In the genomic region with DNA sequence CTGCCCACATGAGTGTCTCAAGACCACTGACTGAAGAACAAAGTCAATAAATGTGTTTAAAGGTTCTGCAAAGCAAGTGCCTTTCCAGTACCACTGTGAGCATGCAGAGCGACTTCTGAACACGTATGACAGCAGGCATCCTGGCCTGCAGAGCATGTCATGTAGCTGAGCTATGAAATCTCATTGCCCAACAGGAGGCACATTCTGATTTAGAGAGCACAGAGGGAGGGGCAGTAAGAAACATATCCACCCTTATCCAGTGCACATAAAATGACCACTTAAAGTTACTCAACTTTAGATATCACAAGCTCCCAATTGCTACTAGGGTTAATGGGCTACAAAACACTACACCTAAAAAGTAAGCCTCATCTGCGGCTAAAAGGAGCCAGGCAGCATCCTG, we compare ENCODE assay signal across 18 mouse cellular contexts.
DNase-seq lines count a peak whose midpoint lies in the region; ATAC-seq and TF ChIP-seq lines count a peak whose summit lies in the region.
"Had no signal": no experiment of that assay in that cellular context is flagged by ENCODE, and none has a peak within 500 bp of the region (broad histone marks: within the 10 kb centered on the region; RNA-seq: fewer than 3 reads in every experiment).

No protein-coding gene starts in this region.

- H3K9ac ChIP-seq in liver, embryonic 12.5 days = no peak overlapping the region
- no peak overlapping the region for H3K9ac ChIP-seq in neural tube, embryonic 15.5 days (replicated peaks)
- no peak overlapping the region for H3K9ac ChIP-seq in liver, embryonic 14.5 days (replicated peaks)
- no peak overlapping the region for H3K9ac ChIP-seq in midbrain, embryonic 16.5 days (ENCODE audit: low read depth, low read length)
- H3K9ac ChIP-seq: heart, embryonic 12.5 days had no signal

- peak; percentile 62 for ATAC-seq in liver, embryonic 12.5 days
- ATAC-seq in neural tube, embryonic 15.5 days (ENCODE audit: low FRiP score) = no peak
- peak; percentile 52 for ATAC-seq in liver, embryonic 14.5 days (ENCODE audit: insufficient read depth)
- peak; percentile 42; the same call in 1 of the 2 replicates for ATAC-seq in midbrain, embryonic 16.5 days
- ATAC-seq: forebrain, embryonic 14.5 days had no signal

- peak overlapping the region; percentile 61 for H3K27ac ChIP-seq in liver, embryonic 12.5 days
- peak overlapping the region; percentile 24; the same call in 1 of the 2 replicates for H3K27ac ChIP-seq in neural tube, embryonic 15.5 days (replicated peaks)
- H3K27ac ChIP-seq in liver, embryonic 14.5 days = peak overlapping the region; percentile 57
- no peak overlapping the region; the same call in 1 of the 2 replicates for H3K27ac ChIP-seq in midbrain, embryonic 16.5 days (ENCODE audit: low read length)
- H3K27ac ChIP-seq: embryonic facial prominence, embryonic 10.5 days; forebrain, embryonic 10.5 days; gastrocnemius, adult 2 months had no signal

- 91% methylated on average over 3 of the region's 3 CpGs for WGBS in liver, embryonic 12.5 days (ENCODE audit: insufficient replicate concordance)
- 72% methylated on average over 3 of the region's 3 CpGs for WGBS in neural tube, embryonic 15.5 days
- WGBS in liver, embryonic 14.5 days (ENCODE audit: insufficient replicate concordance) = 77% methylated on average over 3 of the region's 3 CpGs
- WGBS in midbrain, embryonic 16.5 days = 57% methylated on average over 3 of the region's 3 CpGs

- TF ChIP-seq CTCF in liver, embryonic 14.5 days (IDR thresholded peaks at IDR 0.05; ENCODE audit: low read depth) = no peak

- peaks cover 58% of the 10 kb centered on the region for H3K36me3 ChIP-seq in liver, embryonic 12.5 days
- no peaks in the 10 kb centered on the region for H3K36me3 ChIP-seq in neural tube, embryonic 15.5 days
- H3K36me3 ChIP-seq in liver, embryonic 14.5 days (replicated peaks; ENCODE audit: control insufficient read depth, insufficient read depth, low read depth) = peaks cover 22% of the 10 kb centered on the region
- H3K36me3 ChIP-seq in midbrain, embryonic 16.5 days (ENCODE audit: control insufficient read depth, insufficient read depth, low read length) = no peaks in the 10 kb centered on the region

- no peaks in the 10 kb centered on the region for H3K9me3 ChIP-seq in liver, embryonic 12.5 days (replicated peaks)
- no peaks in the 10 kb centered on the region for H3K9me3 ChIP-seq in neural tube, embryonic 15.5 days (replicated peaks)
- no peaks in the 10 kb centered on the region for H3K9me3 ChIP-seq in liver, embryonic 14.5 days (ENCODE audit: control insufficient read depth, low read length)
- H3K9me3 ChIP-seq in midbrain, embryonic 16.5 days (replicated peaks; ENCODE audit: control insufficient read depth, low read length, poor library complexity, severe bottlenecking) = 0 out of 2 replicates have a peak, but pooled peaks cover 2% of the 10 kb centered on the region
- H3K9me3 ChIP-seq: embryonic facial prominence, embryonic 10.5 days; forebrain, embryonic 10.5 days; heart, embryonic 12.5 days had no signal

- H3K4me3 ChIP-seq in liver, embryonic 12.5 days = no peak overlapping the region
- H3K4me3 ChIP-seq in neural tube, embryonic 15.5 days (replicated peaks) = no peak overlapping the region
- no peak overlapping the region for H3K4me3 ChIP-seq in liver, embryonic 14.5 days (ENCODE audit: insufficient read depth in 1 of 2, low read depth in 2 of 2, low read length in 2 of 2)
- H3K4me3 ChIP-seq in midbrain, embryonic 16.5 days (ENCODE audit: low read depth, low read length) = no peak overlapping the region
- H3K4me3 ChIP-seq: embryonic facial prominence, embryonic 10.5 days; forebrain, embryonic 10.5 days; gastrocnemius, adult 2 months; heart, embryonic 12.5 days had no signal

- H3K4me1 ChIP-seq in liver, embryonic 12.5 days = peaks cover 19% of the 10 kb centered on the region
- peaks cover 9% of the 10 kb centered on the region; the same call in 1 of the 2 replicates for H3K4me1 ChIP-seq in neural tube, embryonic 15.5 days
- H3K4me1 ChIP-seq in liver, embryonic 14.5 days (replicated peaks; ENCODE audit: control insufficient read depth in 2 of 2, insufficient read depth in 2 of 2, low read length in 1 of 2) = peaks cover 12 to 16% of the 10 kb centered on the region in 2 experiments
- 0 out of 2 replicates have a peak, but pooled peaks cover 2% of the 10 kb centered on the region for H3K4me1 ChIP-seq in midbrain, embryonic 16.5 days (ENCODE audit: control insufficient read depth, insufficient read depth, low read length)
- H3K4me1 ChIP-seq: embryonic facial prominence, embryonic 10.5 days; forebrain, embryonic 10.5 days had no signal

- no peaks in the 10 kb centered on the region for H3K27me3 ChIP-seq in liver, embryonic 12.5 days (replicated peaks)
- no peaks in the 10 kb centered on the region for H3K27me3 ChIP-seq in neural tube, embryonic 15.5 days (replicated peaks)
- no peaks in the 10 kb centered on the region for H3K27me3 ChIP-seq in liver, embryonic 14.5 days (ENCODE audit: control insufficient read depth, insufficient read depth, low read length)
- H3K27me3 ChIP-seq in midbrain, embryonic 16.5 days (ENCODE audit: control insufficient read depth, insufficient read depth, low read depth, low read length) = no peaks in the 10 kb centered on the region
- H3K27me3 ChIP-seq: heart, embryonic 12.5 days had no signal

- DNase-seq in liver = no peak
- DNase-seq in neural tube, embryonic 10.5 days (ENCODE audit: extremely low spot score, low spot score) = no peak
- peak in 1 of 3 experiments; percentile 6 for DNase-seq in liver, embryonic 14.5 days (ENCODE audit: low read depth in 3 of 3, low spot score in 3 of 3)
- DNase-seq in kidney, adult 11 months = no peak
- DNase-seq in layer of hippocampus, adult 11-12 months (ENCODE audit: low spot score) = no peak
- DNase-seq: adrenal gland, adult 2 months; adrenal gland, postnatal 25 days; cerebellum, adult 2 months; cerebellum, postnatal 10 days; gastrocnemius, adult 2 months; gastrocnemius, postnatal 25 days had no signal

- peak overlapping the region; percentile 38 for H3K4me2 ChIP-seq in liver, embryonic 12.5 days
- no peak overlapping the region for H3K4me2 ChIP-seq in neural tube, embryonic 15.5 days
- peak overlapping the region; percentile 39 for H3K4me2 ChIP-seq in liver, embryonic 14.5 days (ENCODE audit: low read depth)
- 0 out of 2 replicates have a peak overlapping the region, but pooled peaks have one; percentile 10 for H3K4me2 ChIP-seq in midbrain, embryonic 16.5 days (ENCODE audit: low read length)
- H3K4me2 ChIP-seq: heart, embryonic 12.5 days had no signal

- TF ChIP-seq EP300 in liver, embryonic 14.5 days (IDR thresholded peaks at IDR 0.05; ENCODE audit: low read depth) = no peak
